Mouse (Mus musculus) spleen, adult 12 weeks (tissue): ENCODE results near the gene 4930519G04Rik.
"Not testable (repeated sequence)": the region's sequence is repeated elsewhere in the genome, so short reads cannot be mapped to it uniquely, and the experiment has no call there.

Experiments used
- DNase-seq: peaks from one replicate; pipeline ENCODE4 v3.0.0; 2022; ENCODE audit warnings: low spot score

The 4930519G04Rik gene

GRCm38 (mm10) chr5:114842155-114842554 lies 11.3 kb upstream of the 4930519G04Rik start:
- DNase-seq = not testable (repeated sequence)

- no peak for DNase-seq
Observed at GRCm38 (mm10) chr5:114842674-114843073, 10.8 kb upstream of the 4930519G04Rik start.

GRCm38 (mm10) chr5:114844371-114844770 lies 9.1 kb upstream of the 4930519G04Rik start:
- DNase-seq = not testable (repeated sequence)

GRCm38 (mm10) chr5:114851565-114852236 lies 1.8 kb upstream of the 4930519G04Rik start:
- no peak for DNase-seq

- DNase-seq = no peak
Observed at GRCm38 (mm10) chr5:114858582-114858981, 5.1 kb downstream of the 4930519G04Rik start, which contains the start of gene Gm9936. Gene Gm9936, minus strand, starts transcription at chr5:114858682.

GRCm38 (mm10) chr5:114859253-114859652 lies 5.8 kb downstream of the 4930519G04Rik start:
- peak; percentile 41 for DNase-seq

- no peak for DNase-seq
Observed at GRCm38 (mm10) chr5:114861730-114862129, 8.3 kb downstream of the 4930519G04Rik start.

GRCm38 (mm10) chr5:114864813-114865212 lies 11.3 kb downstream of the 4930519G04Rik start:
- peak; percentile 33 for DNase-seq

- no peak for DNase-seq
Observed at GRCm38 (mm10) chr5:114865279-114865678, 11.8 kb downstream of the 4930519G04Rik start.

GRCm38 (mm10) chr5:114875858-114876257 lies 22.4 kb downstream of the 4930519G04Rik start:
- DNase-seq = no peak

GRCm38 (mm10) chr5:114876331-114876730 lies 22.9 kb downstream of the 4930519G04Rik start:
- DNase-seq = no peak

GRCm38 (mm10) chr5:114877487-114877886 lies 24.0 kb downstream of the 4930519G04Rik start:
- DNase-seq = no peak

GRCm38 (mm10) chr5:114879399-114879798 lies 25.9 kb downstream of the 4930519G04Rik start:
- no peak for DNase-seq

GRCm38 (mm10) chr5:114882319-114882718 lies 28.9 kb downstream of the 4930519G04Rik start:
- not testable (repeated sequence) for DNase-seq

- no peak for DNase-seq
Observed at GRCm38 (mm10) chr5:114883022-114883421, 29.6 kb downstream of the 4930519G04Rik start.

- DNase-seq = no peak
Observed at GRCm38 (mm10) chr5:114886801-114887200, 33.3 kb downstream of the 4930519G04Rik start.

- DNase-seq = no peak
Observed at GRCm38 (mm10) chr5:114888995-114889394, 35.5 kb downstream of the 4930519G04Rik start.

- DNase-seq = no peak
Observed at GRCm38 (mm10) chr5:114895542-114895941, 42.1 kb downstream of the 4930519G04Rik start.

- DNase-seq = no peak
Observed at GRCm38 (mm10) chr5:114896688-114897373, 43.4 kb downstream of the 4930519G04Rik start, which contains the start of gene Oasl2. Gene Oasl2, plus strand, starts transcription at chr5:114896936.

- no peak for DNase-seq
Observed at GRCm38 (mm10) chr5:114897374-114897793, 43.9 kb downstream of the 4930519G04Rik start.

- DNase-seq = no peak
Observed at GRCm38 (mm10) chr5:114898857-114899256, 45.4 kb downstream of the 4930519G04Rik start.

GRCm38 (mm10) chr5:114902413-114902812 lies 48.9 kb downstream of the 4930519G04Rik start:
- no peak for DNase-seq
